In the genomic region with DNA sequence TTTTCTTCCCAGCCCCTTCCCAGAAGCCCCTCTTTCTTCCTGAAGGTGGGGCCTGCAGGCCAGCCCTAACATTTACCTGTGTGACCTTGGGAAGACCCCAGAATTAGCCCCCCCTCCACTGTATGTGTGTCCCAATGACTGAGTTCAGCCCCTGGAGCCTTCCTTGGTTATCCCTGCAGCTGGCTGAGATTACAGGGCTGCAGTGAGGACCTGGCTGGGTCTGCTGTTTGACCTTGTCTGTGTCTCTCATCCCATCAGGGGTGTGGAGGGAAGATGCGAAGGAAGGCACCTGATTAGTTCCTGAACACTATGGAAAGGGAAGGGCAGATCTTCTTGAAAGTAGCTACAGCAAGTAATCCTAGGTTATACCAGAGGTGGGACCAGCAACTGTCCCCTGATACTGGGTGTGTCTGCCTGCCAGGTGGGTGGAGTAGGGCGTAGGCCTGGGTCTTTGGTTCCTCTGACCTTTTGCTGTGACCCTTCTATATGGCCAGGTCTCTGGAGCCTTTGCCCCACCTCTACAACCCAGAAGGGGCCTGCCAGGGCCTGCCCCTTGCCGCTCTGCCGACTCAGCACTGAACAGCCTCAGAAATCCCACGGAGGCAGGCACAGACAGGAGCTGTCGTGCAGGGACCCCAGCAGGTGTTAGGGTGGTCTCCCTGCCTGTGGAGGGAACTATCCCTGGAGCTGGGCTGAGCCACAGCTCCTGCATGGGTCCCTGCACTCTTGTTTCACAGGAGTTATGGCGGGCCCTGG, we compare ENCODE assay signal across 10 mouse cellular contexts. TPM values are rescaled to one million over a fixed set of nuclear protein-coding genes. Genes with fewer than 3 reads are reported as not detected.
DNase-seq lines count a peak whose midpoint lies in the region; ATAC-seq and TF ChIP-seq lines count a peak whose summit lies in the region.
"Had no signal": no experiment of that assay in that cellular context is flagged by ENCODE, and none has a peak within 500 bp of the region (broad histone marks: within the 10 kb centered on the region; RNA-seq: fewer than 3 reads in every experiment).

No protein-coding gene starts in this region.

- WGBS in heart, embryonic 14.5 days: 85% methylated on average over 7 of the region's 7 CpGs
- 81% methylated on average over 7 of the region's 7 CpGs for WGBS in embryonic facial prominence, embryonic 10.5 days
- WGBS in liver, embryonic 12.5 days (ENCODE audit: insufficient replicate concordance): 77% methylated on average over 7 of the region's 7 CpGs

- H3K4me1 ChIP-seq in heart, embryonic 14.5 days (ENCODE audit: control insufficient read depth in 2 of 2, insufficient read depth in 2 of 2, low read length in 2 of 2): peaks cover 34 to 50% of the 10 kb centered on the region in 2 experiments
- H3K4me1 ChIP-seq in ES-Bruce4 (ENCODE audit: control insufficient read depth, insufficient read depth, low read length): peaks cover 2% of the 10 kb centered on the region
- H3K4me1 ChIP-seq in embryonic facial prominence, embryonic 10.5 days: peaks cover 57% of the 10 kb centered on the region
- H3K4me1 ChIP-seq in liver, embryonic 12.5 days: peaks cover 81% of the 10 kb centered on the region

- H3K27ac ChIP-seq in heart, embryonic 14.5 days (replicated peaks in 1 of 2; ENCODE audit: control insufficient read depth in 1 of 2, insufficient read depth in 1 of 2, low read depth in 2 of 2, low read length in 2 of 2): peak overlapping the region in 1 of 2 experiments; percentile 43; a peak in 2 of 4 replicates
- H3K27ac ChIP-seq in ES-Bruce4 (ENCODE audit: insufficient read depth, low read length): peak overlapping the region; percentile 89
- peak overlapping the region; percentile 98; the same call in 1 of the 2 replicates for H3K27ac ChIP-seq in embryonic facial prominence, embryonic 10.5 days (replicated peaks)
- peak overlapping the region; percentile 89 for H3K27ac ChIP-seq in liver, embryonic 12.5 days

- no peak overlapping the region for H3K4me3 ChIP-seq in heart, embryonic 14.5 days (ENCODE audit: control insufficient read depth in 1 of 2, insufficient read depth in 1 of 2, low read depth in 1 of 2, low read length in 2 of 2)
- peak overlapping the region; percentile 44 for H3K4me3 ChIP-seq in ES-Bruce4 (ENCODE audit: low read depth, low read length)
- peak overlapping the region; percentile 93; the same call in 1 of the 2 replicates for H3K4me3 ChIP-seq in embryonic facial prominence, embryonic 10.5 days
- H3K4me3 ChIP-seq in liver, embryonic 12.5 days: peak overlapping the region; percentile 99

- H3K9me3 ChIP-seq in heart, embryonic 14.5 days (ENCODE audit: control insufficient read depth, low read length): no peaks in the 10 kb centered on the region
- no peaks in the 10 kb centered on the region for H3K9me3 ChIP-seq in ES-Bruce4 (replicated peaks; ENCODE audit: control insufficient read depth, insufficient read depth, low read length, poor library complexity, severe bottlenecking)
- H3K9me3 ChIP-seq in embryonic facial prominence, embryonic 10.5 days: no peaks in the 10 kb centered on the region
- H3K9me3 ChIP-seq in liver, embryonic 12.5 days (replicated peaks): no peaks in the 10 kb centered on the region

- peak overlapping the region; percentile 90 for H3K9ac ChIP-seq in heart, embryonic 14.5 days (ENCODE audit: low read length)
- peak overlapping the region; percentile 97 for H3K9ac ChIP-seq in ES-Bruce4 (ENCODE audit: low read depth, poor library complexity, severe bottlenecking)
- H3K9ac ChIP-seq in liver, embryonic 12.5 days: peak overlapping the region; percentile 95

- no peak for DNase-seq in heart, postnatal 14 days
- no peak for DNase-seq in embryonic facial prominence, embryonic 10.5 days (ENCODE audit: low spot score)
- DNase-seq in adipocyte (ENCODE audit: low spot score): no peak
- DNase-seq in right cerebral cortex, adult 18-20 months: no peak
- no peak for DNase-seq in urinary bladder, postnatal 14 days (ENCODE audit: low spot score)
- DNase-seq: kidney, adult 2 months; lung, postnatal 36 days had no signal

- H3K4me2 ChIP-seq in heart, embryonic 14.5 days (ENCODE audit: low read length): peak overlapping the region; percentile 94; the same call in 1 of the 2 replicates
- H3K4me2 ChIP-seq in liver, embryonic 12.5 days: peak overlapping the region; percentile 99

- TF ChIP-seq EP300 in ES-Bruce4 (IDR thresholded peaks at IDR 0.05; ENCODE audit: insufficient read depth, low read depth, low read length): peak; percentile 93

- TF ChIP-seq CTCF in ES-Bruce4 (IDR thresholded peaks at IDR 0.05; ENCODE audit: low read depth, low read length): no peak

- intact Hi-C loops in heart, postnatal 14 days (cut with DNase I): no loop called here

- no peak for ATAC-seq in heart, embryonic 14.5 days (ENCODE audit: insufficient number of reproducible peaks, insufficient read depth, low FRiP score, low read depth)
- no peak for ATAC-seq in liver, embryonic 12.5 days

- TF ChIP-seq POLR2A in ES-Bruce4 (IDR thresholded peaks at IDR 0.05; ENCODE audit: insufficient read depth, low read length): no peak

- peaks cover 39% of the 10 kb centered on the region for H3K36me3 ChIP-seq in heart, embryonic 14.5 days (ENCODE audit: control insufficient read depth, insufficient read depth, low read length)
- peaks cover 20% of the 10 kb centered on the region for H3K36me3 ChIP-seq in ES-Bruce4 (ENCODE audit: control insufficient read depth, insufficient read depth, low read length, poor library complexity, severe bottlenecking)
- H3K36me3 ChIP-seq in embryonic facial prominence, embryonic 10.5 days (replicated peaks): peaks cover 73% of the 10 kb centered on the region
- H3K36me3 ChIP-seq in liver, embryonic 12.5 days: peaks cover 83% of the 10 kb centered on the region

- H3K27me3 ChIP-seq in heart, embryonic 14.5 days (ENCODE audit: control insufficient read depth, insufficient read depth, low read length): no peaks in the 10 kb centered on the region
- H3K27me3 ChIP-seq in ES-Bruce4 (ENCODE audit: control insufficient read depth, insufficient read depth, low read length, poor library complexity, severe bottlenecking): no peaks in the 10 kb centered on the region
- H3K27me3 ChIP-seq in embryonic facial prominence, embryonic 10.5 days (replicated peaks; ENCODE audit: low read depth, poor library complexity, severe bottlenecking): no peaks in the 10 kb centered on the region
- H3K27me3 ChIP-seq in liver, embryonic 12.5 days (replicated peaks): no peaks in the 10 kb centered on the region

RNA-seq across cellular contexts. Expression of gene Zbtb7a, which starts 6.6 kb away (rescaled TPM):
- 16.8 and 18.8 TPM in 2 replicates for polyA plus RNA-seq in heart, embryonic 14.5 days (2014; fragmentation: Nextera tagmentation; extraction: Ambion mirVana)
- total RNA-seq in heart, postnatal 14 days (2021): 10 to 100 TPM; 40.8 to 43.2 TPM
- 12.6 and 14.4 TPM in 2 replicates for polyA plus RNA-seq in ES-Bruce4 (2011; ENCODE audit: insufficient read depth, insufficient read length, low read depth, missing spikeins)
- polyA plus RNA-seq in embryonic facial prominence, embryonic 10.5 days (2016; fragmentation: Nextera tagmentation; extraction: Ambion mirVana): 10.4 and 11.7 TPM in 2 replicates
- polyA plus RNA-seq in liver, embryonic 12.5 days (2016; fragmentation: Nextera tagmentation; extraction: Ambion mirVana): 74.0 and 76.0 TPM in 2 replicates

RNA-seq across cellular contexts. Expression of gene Pias4, which starts 26.1 kb away (rescaled TPM):
- polyA plus RNA-seq in heart, embryonic 14.5 days (2014; fragmentation: Nextera tagmentation; extraction: Ambion mirVana): 33.5 and 34.0 TPM in 2 replicates
- total RNA-seq in heart, postnatal 14 days (2021): 10 to 100 TPM; 15.2 to 18.3 TPM
- 36.8 and 44.9 TPM in 2 replicates for polyA plus RNA-seq in ES-Bruce4 (2011; ENCODE audit: insufficient read depth, insufficient read length, low read depth, missing spikeins)
- polyA plus RNA-seq in embryonic facial prominence, embryonic 10.5 days (2016; fragmentation: Nextera tagmentation; extraction: Ambion mirVana): 62.2 and 66.3 TPM in 2 replicates
- 28.9 and 29.7 TPM in 2 replicates for polyA plus RNA-seq in liver, embryonic 12.5 days (2016; fragmentation: Nextera tagmentation; extraction: Ambion mirVana)

RNA-seq across cellular contexts. Expression of gene Eef2, which starts 34.8 kb away (rescaled TPM):
- 331 and 337 TPM in 2 replicates for polyA plus RNA-seq in heart, embryonic 14.5 days (2014; fragmentation: Nextera tagmentation; extraction: Ambion mirVana)
- 1,000 to 10,000 TPM; 1,113 to 1,165 TPM for total RNA-seq in heart, postnatal 14 days (2021)
- 2,442 and 2,478 TPM in 2 replicates for polyA plus RNA-seq in ES-Bruce4 (2011; ENCODE audit: insufficient read depth, insufficient read length, low read depth, missing spikeins)
- polyA plus RNA-seq in embryonic facial prominence, embryonic 10.5 days (2016; fragmentation: Nextera tagmentation; extraction: Ambion mirVana): 564 and 572 TPM in 2 replicates
- 440 and 450 TPM in 2 replicates for polyA plus RNA-seq in liver, embryonic 12.5 days (2016; fragmentation: Nextera tagmentation; extraction: Ambion mirVana)

RNA-seq across cellular contexts. Expression of gene Map2k2, which starts 35.9 kb away (rescaled TPM):
- polyA plus RNA-seq in heart, embryonic 14.5 days (2014; fragmentation: Nextera tagmentation; extraction: Ambion mirVana): 147 and 159 TPM in 2 replicates
- total RNA-seq in heart, postnatal 14 days (2021): 100 to 1,000 TPM; 115 to 122 TPM
- 46.3 and 53.0 TPM in 2 replicates for polyA plus RNA-seq in ES-Bruce4 (2011; ENCODE audit: insufficient read depth, insufficient read length, low read depth, missing spikeins)
- 222 and 225 TPM in 2 replicates for polyA plus RNA-seq in embryonic facial prominence, embryonic 10.5 days (2016; fragmentation: Nextera tagmentation; extraction: Ambion mirVana)
- 167 and 168 TPM in 2 replicates for polyA plus RNA-seq in liver, embryonic 12.5 days (2016; fragmentation: Nextera tagmentation; extraction: Ambion mirVana)

RNA-seq across cellular contexts. Expression of gene Dapk3, which starts 41.2 kb away (rescaled TPM):
- polyA plus RNA-seq in heart, embryonic 14.5 days (2014; fragmentation: Nextera tagmentation; extraction: Ambion mirVana): 41.5 and 51.0 TPM in 2 replicates
- total RNA-seq in heart, postnatal 14 days (2021): 10 to 100 TPM; 28.4 to 29.2 TPM
- polyA plus RNA-seq in ES-Bruce4 (2011; ENCODE audit: insufficient read depth, insufficient read length, low read depth, missing spikeins): 61.2 and 64.8 TPM in 2 replicates
- polyA plus RNA-seq in embryonic facial prominence, embryonic 10.5 days (2016; fragmentation: Nextera tagmentation; extraction: Ambion mirVana): 51.5 and 53.2 TPM in 2 replicates
- polyA plus RNA-seq in liver, embryonic 12.5 days (2016; fragmentation: Nextera tagmentation; extraction: Ambion mirVana): 41.7 TPM in 2 replicates

Comparison
In these comparisons a context has a peak if more than half of its experiments do, and no peak if none do; other contexts are left out.
1. H3K4me3 ChIP-seq: peak in ES-Bruce4 (single experiment), embryonic facial prominence, embryonic 10.5 days (single experiment) and liver, embryonic 12.5 days (single experiment); none in heart, embryonic 14.5 days (0 of 2).
2. Peak in every context shown above with its lines, with median percentiles within 50 percentile points of each other: H3K9ac ChIP-seq.